Mouse (Mus musculus): Measurements from ENCODE around the gene Gkn3.
A peak's percentile ranks its signal among the peaks of the same experiment; 100 is the strongest.

The Gkn3 gene

DNA sequence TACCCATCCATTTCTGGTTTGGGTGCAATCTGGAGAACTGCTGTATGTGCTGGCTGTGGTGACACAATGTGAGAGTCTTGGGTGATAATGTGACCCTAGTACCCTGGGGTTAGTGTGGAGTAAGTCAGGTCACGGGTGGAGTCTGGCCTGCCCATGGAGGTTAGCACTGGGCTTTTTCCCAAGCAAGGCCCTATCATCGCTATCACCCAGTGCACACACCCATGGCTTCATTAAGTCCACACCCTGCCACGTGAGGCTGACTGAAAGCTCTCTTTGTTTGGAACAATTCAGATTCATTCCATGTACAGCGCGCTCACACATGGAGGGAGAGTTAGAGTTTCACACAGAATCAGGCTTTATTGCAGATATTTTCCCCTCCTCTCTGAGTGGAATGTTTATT lies 34.3 kb downstream of the Gkn3 start:
- DNase-seq (ENCODE audit: low spot score) = no peak

DNA sequence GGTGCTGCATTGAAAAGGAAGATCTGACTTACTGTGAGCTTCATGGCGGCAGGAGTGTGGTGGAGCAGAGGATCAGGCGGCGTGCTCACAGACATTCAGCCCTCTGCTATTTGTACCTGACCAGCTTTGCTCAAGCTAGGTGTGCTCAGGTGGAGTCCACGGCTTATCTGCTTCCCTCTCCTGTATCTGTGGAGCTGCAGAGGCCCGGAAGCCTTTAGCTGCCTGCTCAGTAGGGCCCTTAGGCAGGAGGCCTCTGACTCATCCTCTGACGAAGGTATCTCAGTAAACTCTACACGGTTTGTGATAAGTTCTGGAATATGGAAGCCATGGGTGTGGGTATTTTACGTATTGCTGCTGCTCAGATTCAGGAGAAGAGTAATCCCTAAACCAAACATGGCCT lies 37.9 kb downstream of the Gkn3 start, which contains the start of gene Gkn1:
Gene Gkn1, minus strand, starts transcription at position 114 of the 400 bp plus-strand sequence.
- DNase-seq (ENCODE audit: low spot score) = no peak

DNA sequence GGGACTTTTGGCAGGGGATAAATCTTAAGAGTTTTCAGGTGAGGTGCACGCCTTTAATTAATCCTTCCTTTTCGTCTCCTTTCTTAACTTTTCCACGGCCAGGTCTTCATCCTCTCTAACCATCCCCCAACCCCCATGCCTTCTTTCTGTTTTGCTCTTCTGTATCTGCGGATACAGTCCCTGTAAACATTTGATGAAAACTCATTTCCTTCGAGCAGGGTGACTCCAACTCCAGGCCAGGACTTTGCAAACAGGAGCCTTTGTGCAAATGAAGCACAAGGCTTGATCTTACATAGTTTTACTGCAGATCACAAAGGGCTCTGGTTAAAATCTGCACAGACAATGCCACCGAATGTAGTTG lies 52.8 kb downstream of the Gkn3 start:
- DNase-seq (ENCODE audit: low spot score) = no peak

DNA sequence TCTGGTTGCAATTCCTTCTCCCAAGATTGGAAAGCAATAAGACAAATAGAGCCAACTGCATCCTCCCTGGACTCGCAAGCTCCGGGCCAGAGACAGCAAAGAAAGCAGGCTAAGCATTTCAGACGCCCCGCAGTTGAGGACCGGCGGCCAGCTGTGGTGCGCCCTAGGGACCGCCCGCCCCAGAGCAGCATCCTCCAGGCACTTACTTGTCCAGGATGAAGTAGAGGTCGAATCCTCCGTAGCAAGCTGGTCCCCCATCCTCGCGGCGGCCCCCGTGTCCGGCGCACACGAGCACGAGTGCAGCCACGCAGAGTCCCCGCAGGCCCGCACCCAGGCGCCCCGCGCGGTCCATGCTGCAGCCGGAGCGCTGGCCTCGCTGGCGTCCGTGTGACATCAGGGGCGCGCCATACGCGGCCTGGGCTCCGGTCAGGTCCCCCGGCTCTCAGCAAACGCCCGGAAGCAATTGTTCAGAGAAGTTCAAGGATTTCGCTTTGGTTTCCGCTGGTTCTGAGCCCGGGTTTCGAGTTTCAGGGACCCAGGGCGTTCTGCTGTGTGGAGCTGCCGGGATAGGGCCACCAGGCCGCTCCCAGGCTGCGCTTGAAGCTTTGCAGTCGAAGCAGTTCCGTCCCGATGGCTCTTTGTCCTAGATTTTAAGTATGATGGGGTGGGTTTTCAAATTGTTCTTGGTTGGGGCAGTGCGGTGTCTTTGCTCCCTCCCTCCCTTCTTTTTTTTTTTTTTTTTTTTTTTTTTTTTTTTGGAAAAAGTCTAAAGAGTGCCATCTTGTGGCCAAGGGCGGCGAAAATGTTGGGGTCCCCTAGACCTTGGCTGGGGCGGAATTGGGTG lies 53.4 kb downstream of the Gkn3 start, which contains the start of gene Antxr1:
Gene Antxr1, minus strand, starts transcription at position 731 of the 844 bp plus-strand sequence.
- DNase-seq (ENCODE audit: low spot score) = peak; percentile 13

DNA sequence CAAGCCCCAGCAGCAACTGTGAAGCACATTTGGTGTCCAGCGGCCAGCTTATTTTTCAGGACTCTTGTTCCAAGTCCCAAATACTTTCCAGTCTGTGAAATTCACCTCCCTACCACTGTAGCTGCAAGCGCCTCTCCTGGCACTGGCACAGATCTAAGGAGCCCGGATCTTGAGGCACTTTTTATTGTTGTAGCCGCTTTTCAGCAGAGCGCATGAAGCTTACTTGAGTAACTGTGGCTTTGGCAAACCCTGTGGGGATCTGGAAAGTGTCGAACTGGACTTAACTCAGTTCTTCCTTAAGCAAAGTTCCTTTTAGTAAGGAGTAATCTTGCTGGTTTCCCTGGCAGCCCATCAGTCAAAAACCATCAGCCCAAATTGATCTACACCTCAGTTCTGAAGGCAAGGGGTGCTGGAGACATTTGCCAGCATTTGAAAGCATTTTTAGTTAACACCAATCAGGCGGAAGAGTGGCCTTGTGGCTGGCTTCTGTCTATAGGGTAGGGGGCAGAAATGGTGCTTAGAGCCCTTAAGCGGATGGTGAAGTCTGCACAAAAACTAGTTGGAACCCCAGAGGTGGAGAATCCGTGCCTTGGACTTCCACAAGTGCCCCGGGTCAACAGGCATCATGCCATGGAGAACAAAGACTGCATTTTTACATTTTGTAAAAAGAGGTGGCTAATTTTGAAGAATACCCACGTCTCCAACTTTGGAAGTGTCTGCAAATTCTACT lies 54.2 kb downstream of the Gkn3 start:
- DNase-seq (ENCODE audit: low spot score) = no peak
